Mouse (Mus musculus) regulatory T cell (primary cell): ENCODE data around the gene Tac4.

Experiments used
- in situ Hi-C: fragments of 300-600 bp; cut with MboI, MseI; formaldehyde crosslinking; loops from one replicate; pipeline ENCODE4 v1.15.1; 2025; ENCODE audit warnings: high pct_unique_total_duplicates

Tac4 gene

GRCm38 (mm10) chr11:95261178-95261751 is at the start of gene Tac4:
Tac4 (plus strand) TSS chr11:95261529.
- in situ Hi-C loops, result loop anchor here (5.0 to 25.0 kb wide), 2 partner anchors 41 to 251 kb away; partner anchors contain the start of gene Nxph3

GRCm38 (mm10) chr11:95213607-95214006 is 47.7 kb upstream of the Tac4 start:
- in situ Hi-C loops, result no loop called here

GRCm38 (mm10) chr11:95214305-95214704 is 47.0 kb upstream of the Tac4 start:
- in situ Hi-C loops, result no loop called here

GRCm38 (mm10) chr11:95216193-95216592 is 45.1 kb upstream of the Tac4 start:
- in situ Hi-C loops, result no loop called here

- in situ Hi-C loops, result no loop called here
Measured at GRCm38 (mm10) chr11:95219111-95219510, 42.2 kb upstream of the Tac4 start.

DNA sequence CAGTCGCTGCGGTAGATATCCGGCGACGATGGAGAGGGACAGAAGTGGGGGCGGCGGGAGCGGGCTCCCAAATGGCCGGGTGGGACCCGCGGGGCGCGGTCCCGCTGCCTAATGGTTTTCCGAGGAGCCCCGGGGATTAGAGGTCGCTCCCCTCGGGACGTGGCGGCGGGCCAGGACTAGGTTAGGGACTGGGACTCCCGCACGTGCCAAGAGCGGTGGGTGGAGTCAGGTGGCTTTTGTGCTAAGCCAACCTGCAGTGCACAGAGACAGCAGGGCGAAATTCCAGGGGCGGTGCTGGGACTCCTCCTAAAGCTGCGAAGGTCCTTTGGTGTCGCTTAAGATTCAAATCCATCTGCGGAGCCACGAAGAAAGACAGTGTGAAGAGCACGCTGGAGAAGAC is 37.9 kb upstream of the Tac4 start:
- in situ Hi-C loops, result no loop called here

GRCm38 (mm10) chr11:95224124-95224893 is 37.0 kb upstream of the Tac4 start:
- in situ Hi-C loops, result no loop called here

DNA sequence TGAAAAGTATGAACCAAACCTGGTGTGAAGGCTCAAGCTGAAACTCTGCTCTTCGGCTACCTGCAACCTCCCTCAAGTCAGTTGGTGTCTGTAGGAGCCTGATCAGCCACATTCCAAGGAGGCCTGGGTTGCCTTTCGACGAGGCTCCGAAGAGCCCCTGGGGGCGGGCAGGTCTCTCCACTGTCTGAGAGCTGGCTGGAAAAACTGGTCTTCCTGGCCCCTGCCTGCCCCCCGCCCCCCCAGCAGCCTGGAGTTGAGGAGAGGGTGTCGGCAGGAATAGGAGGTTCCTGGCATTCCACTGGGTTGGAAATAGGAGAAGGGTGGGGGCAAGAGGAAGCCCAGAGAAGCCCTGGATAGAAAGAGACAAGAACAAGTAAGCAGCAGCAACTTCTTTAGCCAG is 35.9 kb upstream of the Tac4 start:
- in situ Hi-C loops, result no loop called here

- in situ Hi-C loops, result no loop called here
Measured at GRCm38 (mm10) chr11:95227467-95227866, 33.9 kb upstream of the Tac4 start.

GRCm38 (mm10) chr11:95231688-95232328 is 29.5 kb upstream of the Tac4 start:
- in situ Hi-C loops, result loop anchor here (5.0 kb wide), 1 partner anchor 110 kb away; the partner anchor contains the start of gene Dlx3

DNA sequence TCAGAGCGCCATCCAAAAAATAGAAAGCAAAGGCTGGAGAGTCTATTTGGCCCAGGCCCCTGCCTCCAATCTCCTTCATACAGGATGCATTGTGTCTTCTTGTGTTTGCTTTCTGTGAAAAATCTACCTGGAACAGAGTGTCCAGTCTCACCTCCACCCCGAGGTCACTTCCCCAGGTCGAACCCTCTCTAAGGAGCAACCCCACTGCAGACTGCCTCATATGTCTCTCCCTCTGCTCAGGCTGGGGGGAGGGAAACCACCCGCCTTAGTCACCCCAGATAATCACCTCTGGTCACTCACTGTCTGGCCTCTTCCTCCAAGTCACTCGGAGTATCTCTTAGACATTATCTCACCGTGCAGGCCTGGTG is 29.0 kb upstream of the Tac4 start:
- in situ Hi-C loops, result loop anchor here (5.0 kb wide), 1 partner anchor 110 kb away; the partner anchor contains the start of gene Dlx3

DNA sequence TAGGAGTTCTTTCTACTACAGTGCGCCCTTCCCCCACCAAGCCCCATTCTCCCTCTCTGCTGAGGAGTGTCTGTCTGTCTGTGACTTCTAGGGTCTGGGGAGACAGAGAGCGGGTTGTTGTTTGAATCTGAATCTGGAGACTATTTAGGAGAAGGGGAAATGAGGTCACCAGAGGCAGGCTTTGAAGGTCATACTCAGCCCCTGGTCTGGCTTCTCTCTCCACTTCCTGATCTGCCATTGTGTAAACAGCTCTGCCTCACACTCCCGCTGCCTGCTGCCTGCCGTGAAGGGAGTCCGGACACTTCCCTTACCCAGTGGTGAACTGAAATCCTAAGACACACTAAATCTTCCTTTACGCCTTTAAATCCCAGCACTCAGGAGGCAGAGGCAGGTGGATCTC is 22.9 kb upstream of the Tac4 start:
- in situ Hi-C loops, result no loop called here

DNA sequence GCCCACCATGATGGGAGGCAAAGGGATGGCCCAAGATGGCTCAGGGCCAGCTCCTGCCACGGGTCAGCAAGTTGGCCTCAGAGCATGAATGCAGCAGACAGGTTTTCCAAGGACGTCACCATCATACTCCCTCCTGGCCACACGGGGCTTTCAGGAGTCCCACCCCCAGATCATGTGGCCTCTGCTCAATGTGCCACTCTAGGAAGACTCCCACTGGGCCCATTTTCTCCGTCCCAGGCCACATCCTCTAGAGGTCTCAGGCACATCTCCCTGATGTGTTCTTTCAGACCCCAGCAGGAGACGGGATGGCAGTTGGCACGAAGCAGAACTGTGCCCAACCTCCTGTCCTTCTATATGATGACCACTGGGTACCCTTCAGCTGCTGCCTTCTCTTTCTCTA is 18.7 kb upstream of the Tac4 start:
- in situ Hi-C loops, result no loop called here

DNA sequence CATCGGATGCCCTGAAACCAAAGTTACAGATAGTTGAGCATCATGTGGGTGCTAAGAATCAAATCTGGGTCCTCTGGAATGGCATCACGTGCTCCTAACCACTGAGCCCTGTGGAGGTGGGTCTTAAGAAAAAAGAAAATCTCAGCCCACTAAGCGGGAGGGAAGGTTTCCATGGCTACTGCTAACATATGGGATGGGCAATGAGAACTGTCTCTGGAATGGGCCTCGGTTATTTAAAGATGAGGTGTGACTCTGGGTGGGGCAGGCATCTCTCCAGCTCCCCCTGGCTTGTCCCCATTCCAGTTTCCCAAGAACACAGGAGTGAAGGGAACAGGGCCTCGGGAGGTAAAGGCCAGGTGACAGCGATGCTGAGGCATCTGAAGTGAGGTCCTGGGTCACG is 15.9 kb upstream of the Tac4 start:
- in situ Hi-C loops, result no loop called here

- in situ Hi-C loops, result no loop called here
Measured at GRCm38 (mm10) chr11:95247065-95247464, 14.3 kb upstream of the Tac4 start.

GRCm38 (mm10) chr11:95250110-95250509 is 11.2 kb upstream of the Tac4 start:
- in situ Hi-C loops, result loop anchor here (25.0 kb wide), 1 partner anchor 262 kb away; the partner anchor contains the start of gene Nxph3

GRCm38 (mm10) chr11:95251295-95251694 is 10.0 kb upstream of the Tac4 start:
- in situ Hi-C loops, result loop anchor here (25.0 kb wide), 1 partner anchor 261 kb away; the partner anchor contains the start of gene Nxph3

- in situ Hi-C loops, result loop anchor here (25.0 kb wide), 1 partner anchor 260 kb away; the partner anchor contains the start of gene Nxph3
Measured at GRCm38 (mm10) chr11:95252104-95252503, 9.2 kb upstream of the Tac4 start.

DNA sequence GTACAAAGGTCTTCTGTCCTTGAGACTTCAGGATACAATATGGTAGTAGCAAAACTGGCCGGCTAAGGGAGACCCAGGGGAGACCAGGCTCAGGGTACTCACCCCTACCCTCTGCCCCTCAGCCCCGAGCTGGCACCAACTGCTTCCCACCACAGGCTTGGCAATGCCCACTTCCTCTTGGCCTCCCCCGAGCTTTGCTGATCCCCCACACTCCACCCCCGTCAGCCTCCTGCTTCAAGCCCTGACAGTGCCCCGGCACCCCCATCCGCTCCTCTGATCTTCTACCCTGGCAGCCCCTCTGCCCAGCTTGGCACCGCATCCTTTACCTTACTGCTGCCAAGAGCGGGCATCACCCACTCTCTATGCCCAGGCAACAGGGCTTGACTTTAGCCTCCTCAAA is 7.2 kb upstream of the Tac4 start:
- in situ Hi-C loops, result loop anchor here (25.0 kb wide), 1 partner anchor 258 kb away; the partner anchor contains the start of gene Nxph3

GRCm38 (mm10) chr11:95255747-95256146 is 5.6 kb upstream of the Tac4 start:
- in situ Hi-C loops, result loop anchor here (25.0 kb wide), 1 partner anchor 257 kb away; the partner anchor contains the start of gene Nxph3

- in situ Hi-C loops, result loop anchor here (25.0 kb wide), 1 partner anchor 254 kb away; the partner anchor contains the start of gene Nxph3
Measured at GRCm38 (mm10) chr11:95257930-95258329, 3.4 kb upstream of the Tac4 start.

GRCm38 (mm10) chr11:95258490-95258889 is 2.8 kb upstream of the Tac4 start:
- in situ Hi-C loops, result loop anchor here (25.0 kb wide), 1 partner anchor 254 kb away; the partner anchor contains the start of gene Nxph3
